In genomic region chr6:143143321-143143720, GRCm38 (mm10) we compare ENCODE assay signal across 7 mouse cellular contexts. TPM values are rescaled to one million over a fixed set of nuclear protein-coding genes. Genes with fewer than 3 reads are reported as not detected.
A peak's percentile ranks its signal among the peaks of the same experiment; 100 is the strongest.
DNase-seq lines count a peak whose midpoint lies in the region; ATAC-seq and TF ChIP-seq lines count a peak whose summit lies in the region.

No protein-coding gene starts in this region.

- H3K27ac ChIP-seq in left cerebral cortex, adult 2 months = no peak overlapping the region
- H3K27ac ChIP-seq in embryonic facial prominence, embryonic 15.5 days (replicated peaks) = no peak overlapping the region
- no peak overlapping the region for H3K27ac ChIP-seq in hindbrain, postnatal 0 days
- no peak overlapping the region for H3K27ac ChIP-seq in neural tube, embryonic 12.5 days

- peak overlapping the region; percentile 52 for H3K4me2 ChIP-seq in embryonic facial prominence, embryonic 15.5 days (replicated peaks)
- peak overlapping the region; percentile 60 for H3K4me2 ChIP-seq in hindbrain, postnatal 0 days (ENCODE audit: low read depth, low read length)
- peak overlapping the region; percentile 57 for H3K4me2 ChIP-seq in neural tube, embryonic 12.5 days (replicated peaks)

- TF ChIP-seq CTCF in left cerebral cortex, adult 2 months (IDR thresholded peaks at IDR 0.05) = no peak
- TF ChIP-seq CTCF in hindbrain, postnatal 0 days (IDR thresholded peaks at IDR 0.05; ENCODE audit: low read depth) = no peak

- H3K36me3 ChIP-seq in embryonic facial prominence, embryonic 15.5 days = no peaks in the 10 kb centered on the region
- no peaks in the 10 kb centered on the region for H3K36me3 ChIP-seq in hindbrain, postnatal 0 days (ENCODE audit: insufficient read depth, low read length)
- no peaks in the 10 kb centered on the region for H3K36me3 ChIP-seq in neural tube, embryonic 12.5 days

- 79% methylated on average over 9 of the region's 9 CpGs for WGBS in embryonic facial prominence, embryonic 15.5 days
- WGBS in hindbrain, postnatal 0 days = 77% methylated on average over 9 of the region's 9 CpGs
- 86% methylated on average over 9 of the region's 9 CpGs for WGBS in neural tube, embryonic 12.5 days

- ATAC-seq in embryonic facial prominence, embryonic 15.5 days (ENCODE audit: insufficient number of reproducible peaks, low FRiP score, low TSS enrichment, low read depth) = no peak
- ATAC-seq in hindbrain, postnatal 0 days = no peak
- no peak for ATAC-seq in neural tube, embryonic 12.5 days (ENCODE audit: low FRiP score, low read depth)
- ATAC-seq in megakaryocyte, adult 5-6 weeks (ENCODE audit: poor library complexity, severe bottlenecking) = no peak

- no peak overlapping the region for H3K9ac ChIP-seq in embryonic facial prominence, embryonic 15.5 days
- no peak overlapping the region for H3K9ac ChIP-seq in hindbrain, postnatal 0 days (replicated peaks; ENCODE audit: low read length)
- no peak overlapping the region for H3K9ac ChIP-seq in neural tube, embryonic 12.5 days

- intact Hi-C loops in left cerebral cortex, adult 2 months (cut with DNase I) = no loop called here
- intact Hi-C loops in left cerebral cortex, postnatal 25 days (cut with DNase I) = no loop called here

- H3K9me3 ChIP-seq in embryonic facial prominence, embryonic 15.5 days (replicated peaks) = no peaks in the 10 kb centered on the region
- H3K9me3 ChIP-seq in hindbrain, postnatal 0 days (ENCODE audit: low read length) = no peaks in the 10 kb centered on the region
- no peaks in the 10 kb centered on the region for H3K9me3 ChIP-seq in neural tube, embryonic 12.5 days

- H3K4me3 ChIP-seq in left cerebral cortex, adult 2 months = peak overlapping the region; percentile 49
- no peak overlapping the region; the same call in 1 of the 2 replicates for H3K4me3 ChIP-seq in embryonic facial prominence, embryonic 15.5 days (replicated peaks)
- H3K4me3 ChIP-seq in hindbrain, postnatal 0 days (ENCODE audit: low read length) = peak overlapping the region; percentile 34; the same call in 1 of the 2 replicates
- no peak overlapping the region for H3K4me3 ChIP-seq in neural tube, embryonic 12.5 days

- H3K27me3 ChIP-seq in embryonic facial prominence, embryonic 15.5 days = no peaks in the 10 kb centered on the region
- H3K27me3 ChIP-seq in hindbrain, postnatal 0 days (ENCODE audit: insufficient read depth, low read length) = no peaks in the 10 kb centered on the region
- no peaks in the 10 kb centered on the region for H3K27me3 ChIP-seq in neural tube, embryonic 12.5 days (replicated peaks)

- no peak for DNase-seq in left cerebral cortex, adult 2 months (ENCODE audit: extremely low spot score in 1 of 2, low spot score in 2 of 2)
- DNase-seq in left cerebral cortex, postnatal 25 days (ENCODE audit: low spot score in 2 of 2) = no peak
- DNase-seq in hindbrain, postnatal 0 days (ENCODE audit: low spot score) = no peak
- DNase-seq in right cerebral cortex, postnatal 10 days (ENCODE audit: low spot score in 2 of 2) = no peak

- no peaks in the 10 kb centered on the region for H3K4me1 ChIP-seq in embryonic facial prominence, embryonic 15.5 days
- peaks cover 4% of the 10 kb centered on the region; the same call in 1 of the 2 replicates for H3K4me1 ChIP-seq in hindbrain, postnatal 0 days (ENCODE audit: insufficient read depth, low read length)
- 0 out of 2 replicates have a peak, but pooled peaks cover 4% of the 10 kb centered on the region for H3K4me1 ChIP-seq in neural tube, embryonic 12.5 days

RNA-seq across cellular contexts. Expression of gene Etnk1, which starts 23.7 kb away (rescaled TPM):
- 100 to 1,000 TPM; 199 to 201 TPM for total RNA-seq in left cerebral cortex, adult 2 months (2021)
- total RNA-seq in left cerebral cortex, postnatal 25 days (2021) = 100 to 1,000 TPM; 175 to 192 TPM
- 17.7 and 19.3 TPM in 2 replicates for polyA plus RNA-seq in embryonic facial prominence, embryonic 15.5 days (2015; fragmentation: Nextera tagmentation; extraction: Ambion mirVana)
- total RNA-seq in hindbrain, postnatal 0 days (2014; rRNA removed) = 100 and 111 TPM in 2 replicates
- 31.8 and 33.2 TPM in 2 replicates for polyA plus RNA-seq in hindbrain, postnatal 0 days (2015; fragmentation: Nextera tagmentation; extraction: Ambion mirVana)
- polyA plus RNA-seq in neural tube, embryonic 12.5 days (2016; fragmentation: Nextera tagmentation; extraction: Ambion mirVana) = 37.8 and 40.8 TPM in 2 replicates
- total RNA-seq in megakaryocyte, adult 5-6 weeks (2015) = 40.5 and 41.2 TPM in 2 replicates
- total RNA-seq in megakaryocyte, adult 5-6 weeks (2017) = 47.6 and 53.7 TPM in 2 replicates

RNA-seq across cellular contexts. Expression of gene C2cd5, which starts 43.4 kb away (rescaled TPM):
- total RNA-seq in left cerebral cortex, adult 2 months (2021) = 100 to 1,000 TPM; 103 to 104 TPM
- 100 to 1,000 TPM in 1 of 2 experiments, 10 to 100 TPM in 1; 79.8 to 102 TPM for total RNA-seq in left cerebral cortex, postnatal 25 days (2021)
- 26.2 and 29.9 TPM in 2 replicates for polyA plus RNA-seq in embryonic facial prominence, embryonic 15.5 days (2015; fragmentation: Nextera tagmentation; extraction: Ambion mirVana)
- 32.0 and 38.2 TPM in 2 replicates for total RNA-seq in hindbrain, postnatal 0 days (2014; rRNA removed)
- 24.4 and 26.7 TPM in 2 replicates for polyA plus RNA-seq in hindbrain, postnatal 0 days (2015; fragmentation: Nextera tagmentation; extraction: Ambion mirVana)
- 45.1 and 48.1 TPM in 2 replicates for polyA plus RNA-seq in neural tube, embryonic 12.5 days (2016; fragmentation: Nextera tagmentation; extraction: Ambion mirVana)
- 51.0 and 52.8 TPM in 2 replicates for total RNA-seq in megakaryocyte, adult 5-6 weeks (2015)
- total RNA-seq in megakaryocyte, adult 5-6 weeks (2017) = 48.4 and 60.4 TPM in 2 replicates

Comparison
In these comparisons a context has a peak if more than half of its experiments do, and no peak if none do; other contexts are left out.
1. H3K4me3 ChIP-seq: peak in left cerebral cortex, adult 2 months (single experiment) and hindbrain, postnatal 0 days (single experiment); none in embryonic facial prominence, embryonic 15.5 days (single experiment) and neural tube, embryonic 12.5 days (single experiment).
2. Peak in every context shown above with its lines, with median percentiles within 50 percentile points of each other: H3K4me2 ChIP-seq.